Mouse (Mus musculus): ENCODE measurements around the gene Trp73. TPM values are rescaled to one million over a fixed set of nuclear protein-coding genes. Genes with fewer than 3 reads are reported as not detected.

Gene Trp73
- polyA plus RNA-seq, 1 experiment: 2.8 TPM

DNA sequence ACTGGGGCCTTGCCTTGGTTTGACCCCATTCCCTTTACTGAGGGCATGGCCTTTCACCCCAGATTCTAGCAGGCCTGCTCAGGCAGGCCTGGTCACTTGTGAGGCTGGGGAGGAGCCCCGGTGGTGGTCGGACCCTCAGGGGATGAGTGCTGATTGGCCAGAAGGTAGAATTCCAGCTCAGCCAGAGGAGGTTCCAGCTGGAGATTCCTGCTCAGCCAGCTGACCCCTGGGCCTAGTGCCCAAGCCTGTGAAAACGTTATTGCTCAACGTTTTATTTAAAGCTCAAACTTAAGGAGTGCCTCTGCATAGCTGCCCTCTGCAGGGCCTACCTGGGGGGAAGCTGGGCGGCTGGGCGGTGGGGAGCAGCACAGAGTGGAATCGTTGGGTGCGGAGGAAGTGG lies 37.2 kb upstream of the Trp73 start:
- no peak for TF ChIP-seq POLR2A (IDR thresholded peaks at IDR 0.05; ENCODE audit: insufficient read depth, low read length)
- no peak for TF ChIP-seq CTCF (IDR thresholded peaks at IDR 0.05; ENCODE audit: low read depth, low read length)
- no peak for TF ChIP-seq EP300 (IDR thresholded peaks at IDR 0.05; ENCODE audit: insufficient read depth, low read depth, low read length)
- H3K27me3 ChIP-seq (ENCODE audit: control insufficient read depth, insufficient read depth, low read length, poor library complexity, severe bottlenecking): no peaks in the 10 kb centered on the region
- H3K9ac ChIP-seq (ENCODE audit: low read depth, poor library complexity, severe bottlenecking): no peak overlapping the region
- no peaks in the 10 kb centered on the region for H3K9me3 ChIP-seq (replicated peaks; ENCODE audit: control insufficient read depth, insufficient read depth, low read length, poor library complexity, severe bottlenecking)
- no peaks in the 10 kb centered on the region for H3K36me3 ChIP-seq (ENCODE audit: control insufficient read depth, insufficient read depth, low read length, poor library complexity, severe bottlenecking)
- no peaks in the 10 kb centered on the region for H3K4me1 ChIP-seq (ENCODE audit: control insufficient read depth, insufficient read depth, low read length)
- no peak overlapping the region for H3K4me3 ChIP-seq (ENCODE audit: low read depth, low read length)
- no peak overlapping the region for H3K27ac ChIP-seq (ENCODE audit: insufficient read depth, low read length)

DNA sequence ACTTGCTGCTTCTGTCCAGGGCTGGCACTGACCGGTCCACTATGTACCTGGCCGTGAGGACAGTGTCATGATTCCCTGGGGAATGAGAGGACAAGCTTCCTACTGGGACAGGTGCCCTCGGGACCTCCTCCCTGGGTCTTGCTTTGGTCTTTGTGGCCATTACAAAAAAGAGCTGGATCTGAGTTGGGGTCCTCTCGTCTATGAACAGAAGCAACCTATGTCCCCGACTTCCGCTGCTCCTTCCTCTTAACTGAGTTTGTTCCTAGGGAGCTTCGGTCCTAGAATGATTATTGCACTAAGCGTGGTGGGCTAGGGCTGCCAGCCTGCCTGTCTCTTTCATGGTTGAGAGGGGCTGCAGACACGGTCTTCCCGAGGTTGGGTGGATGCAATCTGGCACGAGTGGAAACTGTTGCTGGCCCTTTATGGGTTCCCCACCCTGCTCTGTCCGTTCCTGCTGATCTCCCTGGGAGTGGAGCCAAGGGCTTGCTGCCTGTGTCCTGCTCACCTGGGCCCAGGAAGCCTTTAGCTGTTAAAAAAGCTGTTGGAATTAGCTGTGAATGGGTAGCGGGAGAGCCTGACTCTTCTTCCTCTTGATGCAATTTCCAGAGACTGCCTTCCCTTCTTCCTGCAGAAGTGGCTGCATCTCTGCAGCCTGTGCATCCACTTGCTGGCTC lies 32.1 kb upstream of the Trp73 start:
- Histone ChIP-seq H3K27ac (ENCODE audit: insufficient read depth, low read length) (no peak overlapping the region), H3K27me3 (ENCODE audit: control insufficient read depth, insufficient read depth, low read length, poor library complexity, severe bottlenecking) (no peaks in the 10 kb centered on the region), H3K9ac (ENCODE audit: low read depth, poor library complexity, severe bottlenecking) (no peak overlapping the region), H3K36me3 (ENCODE audit: control insufficient read depth, insufficient read depth, low read length, poor library complexity, severe bottlenecking) (no peaks in the 10 kb centered on the region), H3K4me3 (ENCODE audit: low read depth, low read length) (no peak overlapping the region), H3K9me3 (replicated peaks; ENCODE audit: control insufficient read depth, insufficient read depth, low read length, poor library complexity, severe bottlenecking) (no peaks in the 10 kb centered on the region), H3K4me1 (ENCODE audit: control insufficient read depth, insufficient read depth, low read length) (no peaks in the 10 kb centered on the region)
- TF ChIP-seq CTCF (IDR thresholded peaks at IDR 0.05; ENCODE audit: low read depth, low read length) (no peak), POLR2A (IDR thresholded peaks at IDR 0.05; ENCODE audit: insufficient read depth, low read length) (no peak), EP300 (IDR thresholded peaks at IDR 0.05; ENCODE audit: insufficient read depth, low read depth, low read length) (no peak)

DNA sequence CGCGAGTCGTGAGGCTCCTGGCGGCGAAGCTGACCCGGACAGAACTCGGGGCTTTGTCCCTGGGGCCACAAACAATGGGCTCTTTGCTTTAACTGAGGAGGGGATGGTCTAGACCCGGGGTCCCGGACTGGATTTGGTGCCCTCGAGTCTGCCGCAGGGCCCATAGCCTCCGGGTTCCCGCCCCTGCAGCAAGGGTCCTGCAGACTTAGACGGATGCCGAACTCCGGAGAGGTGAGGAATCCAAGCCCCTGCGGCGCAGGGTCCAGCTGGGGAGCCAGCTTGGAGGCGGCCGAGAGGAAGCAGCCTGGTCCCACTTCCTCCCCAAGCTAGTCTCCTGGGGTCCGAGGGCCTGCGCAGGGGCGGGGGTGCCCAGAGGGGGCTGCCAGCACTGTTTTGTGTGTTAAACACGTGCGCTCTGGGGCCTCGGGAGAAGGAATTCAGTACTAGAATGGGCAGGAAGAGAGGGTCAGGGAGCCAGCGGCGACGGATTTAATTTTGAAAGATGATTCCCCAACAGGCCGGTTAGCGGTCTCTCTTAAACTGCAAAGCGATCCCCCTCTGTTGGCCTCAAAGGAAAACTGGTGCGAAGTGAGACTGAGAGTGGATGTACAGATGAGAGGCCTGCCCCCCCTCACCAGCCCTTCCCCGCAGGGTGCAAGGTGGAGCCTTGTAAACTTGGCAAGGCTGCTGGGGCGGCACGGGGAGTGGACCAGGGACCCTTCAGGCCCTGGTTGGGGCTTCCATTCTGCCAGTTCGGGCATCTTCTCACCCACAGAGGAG lies 31.3 kb upstream of the Trp73 start:
- no peaks in the 10 kb centered on the region for H3K36me3 ChIP-seq (ENCODE audit: control insufficient read depth, insufficient read depth, low read length, poor library complexity, severe bottlenecking)
- H3K9me3 ChIP-seq (replicated peaks; ENCODE audit: control insufficient read depth, insufficient read depth, low read length, poor library complexity, severe bottlenecking): no peaks in the 10 kb centered on the region
- H3K27ac ChIP-seq (ENCODE audit: insufficient read depth, low read length): no peak overlapping the region
- H3K27me3 ChIP-seq (ENCODE audit: control insufficient read depth, insufficient read depth, low read length, poor library complexity, severe bottlenecking): no peaks in the 10 kb centered on the region
- TF ChIP-seq POLR2A (IDR thresholded peaks at IDR 0.05; ENCODE audit: insufficient read depth, low read length) (no peak), CTCF (IDR thresholded peaks at IDR 0.05; ENCODE audit: low read depth, low read length) (no peak), EP300 (IDR thresholded peaks at IDR 0.05; ENCODE audit: insufficient read depth, low read depth, low read length) (no peak)
- H3K9ac ChIP-seq (ENCODE audit: low read depth, poor library complexity, severe bottlenecking): peak overlapping the region; percentile 51
- peak overlapping the region; percentile 71 for H3K4me3 ChIP-seq (ENCODE audit: low read depth, low read length)
- no peaks in the 10 kb centered on the region for H3K4me1 ChIP-seq (ENCODE audit: control insufficient read depth, insufficient read depth, low read length)

DNA sequence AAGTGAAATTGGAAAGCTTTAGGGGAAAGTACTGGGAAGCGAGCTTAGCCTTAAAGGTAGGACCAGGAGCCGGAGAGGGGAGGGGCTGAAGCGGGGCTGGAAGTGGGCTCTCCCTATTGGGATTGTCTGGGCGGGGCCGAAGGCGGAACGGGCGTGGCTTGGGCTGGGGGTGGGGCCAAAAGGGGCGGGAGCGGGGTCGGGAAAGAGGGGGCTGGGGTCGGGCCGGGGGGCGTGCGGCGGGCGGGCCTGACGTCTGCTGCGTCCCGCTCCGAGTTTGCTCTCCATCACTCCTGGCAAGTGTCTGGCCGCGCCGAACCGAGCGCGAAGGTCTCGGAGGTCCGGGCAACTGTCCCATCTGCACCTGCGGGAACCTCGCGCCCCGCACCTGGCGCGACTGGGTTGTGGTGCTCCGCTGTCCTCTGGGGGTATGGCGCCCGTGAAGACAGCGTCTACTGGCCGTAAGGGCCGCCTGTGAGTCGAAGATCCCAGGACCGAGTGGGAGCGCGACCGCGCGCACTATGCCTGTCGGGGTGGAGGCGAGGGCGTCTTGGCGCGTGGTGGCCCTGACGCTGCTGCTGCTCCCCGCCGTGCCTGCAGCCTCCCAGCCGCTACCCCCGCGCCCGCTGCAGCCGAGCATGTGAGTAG lies 30.6 kb upstream of the Trp73 start, which contains the start of gene Megf6:
Gene Megf6 (plus strand): TSS at position 225 of the 645 bp plus-strand sequence.
- H3K27ac ChIP-seq (ENCODE audit: insufficient read depth, low read length): no peak within 1 kb of the TSS
- no peaks in the 10 kb centered on the region for H3K36me3 ChIP-seq (ENCODE audit: control insufficient read depth, insufficient read depth, low read length, poor library complexity, severe bottlenecking)
- peak within 1 kb of the TSS; percentile 86 for H3K4me3 ChIP-seq (ENCODE audit: low read depth, low read length)
- H3K27me3 ChIP-seq (ENCODE audit: control insufficient read depth, insufficient read depth, low read length, poor library complexity, severe bottlenecking): no peaks in the 10 kb centered on the region
- H3K9me3 ChIP-seq (replicated peaks; ENCODE audit: control insufficient read depth, insufficient read depth, low read length, poor library complexity, severe bottlenecking): no peaks in the 10 kb centered on the region
- H3K4me1 ChIP-seq (ENCODE audit: control insufficient read depth, insufficient read depth, low read length): no peaks in the 10 kb centered on the region
- no peak for TF ChIP-seq EP300 (IDR thresholded peaks at IDR 0.05; ENCODE audit: insufficient read depth, low read depth, low read length)
- TF ChIP-seq CTCF (IDR thresholded peaks at IDR 0.05; ENCODE audit: low read depth, low read length): no peak
- TF ChIP-seq POLR2A (IDR thresholded peaks at IDR 0.05; ENCODE audit: insufficient read depth, low read length): no peak
- H3K9ac ChIP-seq (ENCODE audit: low read depth, poor library complexity, severe bottlenecking): peak within 1 kb of the TSS; percentile 51

DNA sequence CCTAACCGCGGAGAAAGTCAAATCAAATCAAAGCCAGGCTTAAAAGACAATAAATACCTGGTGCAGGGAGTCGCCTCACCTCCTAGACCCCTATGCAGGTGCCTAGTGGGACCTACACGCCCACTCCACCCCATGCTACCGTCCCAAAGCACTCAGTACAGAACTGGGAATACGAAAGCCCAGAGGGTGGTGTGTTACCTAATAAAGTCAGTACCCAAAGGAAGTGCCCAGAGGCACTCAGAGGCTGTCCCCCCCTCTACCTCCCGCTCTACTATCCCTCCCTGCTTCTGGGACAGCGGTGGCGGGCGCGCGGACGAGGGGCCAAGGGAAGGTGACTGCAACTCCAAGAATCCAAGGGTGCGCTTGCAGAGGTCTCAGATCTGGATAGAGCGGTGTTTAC lies 30.0 kb upstream of the Trp73 start:
- H3K27me3 ChIP-seq (ENCODE audit: control insufficient read depth, insufficient read depth, low read length, poor library complexity, severe bottlenecking): no peaks in the 10 kb centered on the region
- H3K4me1 ChIP-seq (ENCODE audit: control insufficient read depth, insufficient read depth, low read length): no peaks in the 10 kb centered on the region
- H3K9me3 ChIP-seq (replicated peaks; ENCODE audit: control insufficient read depth, insufficient read depth, low read length, poor library complexity, severe bottlenecking): no peaks in the 10 kb centered on the region
- H3K4me3 ChIP-seq (ENCODE audit: low read depth, low read length): peak overlapping the region; percentile 86
- H3K36me3 ChIP-seq (ENCODE audit: control insufficient read depth, insufficient read depth, low read length, poor library complexity, severe bottlenecking): no peaks in the 10 kb centered on the region
- no peak overlapping the region for H3K27ac ChIP-seq (ENCODE audit: insufficient read depth, low read length)
- TF ChIP-seq POLR2A (IDR thresholded peaks at IDR 0.05; ENCODE audit: insufficient read depth, low read length) (no peak), CTCF (IDR thresholded peaks at IDR 0.05; ENCODE audit: low read depth, low read length) (no peak), EP300 (IDR thresholded peaks at IDR 0.05; ENCODE audit: insufficient read depth, low read depth, low read length) (no peak)
- 0 out of 2 replicates have a peak overlapping the region, but pooled peaks have one; percentile 51 for H3K9ac ChIP-seq (ENCODE audit: low read depth, poor library complexity, severe bottlenecking)

All from ES-Bruce4 (cell line).